14 mouse cellular contexts compared by ENCODE assay signal in the genomic region with DNA sequence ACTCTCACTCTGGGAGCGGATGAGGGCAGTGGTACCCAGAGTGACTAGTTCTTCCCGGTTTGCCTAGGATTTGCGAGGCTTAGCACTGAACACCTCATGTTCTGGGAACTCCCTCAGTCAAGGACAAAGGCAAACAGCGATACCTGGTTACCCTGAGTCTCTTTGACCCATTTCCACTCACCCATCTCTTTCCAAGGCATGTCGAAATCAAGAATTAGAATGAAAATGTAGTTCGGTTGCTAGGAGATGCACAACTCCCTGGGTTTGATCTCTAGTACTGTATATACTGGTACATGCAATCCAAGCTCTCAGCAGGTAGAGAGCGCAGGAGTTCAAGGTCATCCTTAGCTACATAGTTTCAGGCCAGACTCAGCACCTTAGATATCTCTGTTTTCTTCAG.
"Had no signal": no experiment of that assay in that cellular context is flagged by ENCODE, and none has a peak within 500 bp of the region (broad histone marks: within the 10 kb centered on the region; RNA-seq: fewer than 3 reads in every experiment).

No protein-coding gene starts in this region.

- ATAC-seq: inflammation-experienced regulatory T-cells, adult 6 months; liver, embryonic 12.5 days had no signal

- H3K27me3 ChIP-seq: liver, embryonic 12.5 days; liver, embryonic 15.5 days had no signal

- H3K4me2 ChIP-seq: liver, embryonic 12.5 days; liver, embryonic 15.5 days; midbrain, embryonic 11.5 days had no signal

- H3K27ac ChIP-seq: left cerebral cortex, adult 2 months; liver, embryonic 12.5 days; liver, embryonic 15.5 days had no signal

- H3K9me3 ChIP-seq: liver, embryonic 12.5 days; liver, embryonic 15.5 days had no signal

- H3K36me3 ChIP-seq: liver, embryonic 12.5 days; liver, embryonic 15.5 days had no signal

- H3K9ac ChIP-seq: liver, embryonic 12.5 days; liver, embryonic 15.5 days had no signal

- DNase-seq: kidney, adult 8-10 months; kidney, postnatal 10 days; layer of hippocampus, postnatal 36 days; lung, adult 18-20 months; lung, postnatal 14 days; lung, postnatal 4 days; midbrain, embryonic 14.5 days; thymus, adult 18-20 months; thymus, postnatal 36 days had no signal

- H3K4me3 ChIP-seq: left cerebral cortex, adult 2 months; liver, embryonic 12.5 days; liver, embryonic 15.5 days had no signal
